Mouse (Mus musculus) G1E (cell line): ENCODE measurements at regions not wholly inside any gene's neighbourhood (a gene's known extent, or its start where the extent isn't known, plus 50 kb on each side); places are given as distances from the start of the nearest gene placed in this dataset.

Experiments
- ATAC-seq: 2 replicates; pipeline ENCODE4 v1.8.0; 2016; ENCODE audit warnings: mild to moderate bottlenecking; ENCODE audit not compliant: insufficient number of reproducible peaks, poor library complexity, low FRiP score, severe bottlenecking; ENCODE audit errors: extremely low read depth
- DNase-seq: peaks from one replicate; pipeline ENCODE4 v3.0.0; 2012; ENCODE audit warnings: low spot score
- H3K27me3 ChIP-seq: 2 replicates; pipeline ENCODE4 v1.6.1; 2012; ENCODE audit warnings: mild to moderate bottlenecking, low read length, inconsistent platforms; ENCODE audit not compliant: insufficient read depth
- H3K36me3 ChIP-seq: replicated peaks from 2 replicates; pipeline ENCODE3; 2012; ENCODE audit warnings: mild to moderate bottlenecking, inconsistent platforms
- H3K4me1 ChIP-seq: 2 replicates; pipeline ENCODE4 v1.6.1; 2012; ENCODE audit warnings: low read depth, low read length, inconsistent platforms, mixed read lengths; ENCODE audit not compliant: insufficient read depth
- H3K4me3 ChIP-seq: 2 replicates; pipeline ENCODE4 v1.5.1; 2012; ENCODE audit warnings: low read depth, mild to moderate bottlenecking, inconsistent platforms, low read length, moderate library complexity, mixed read lengths
- H3K9me3 ChIP-seq: replicated peaks from 2 replicates; pipeline ENCODE4 v1.6.1; 2012; ENCODE audit warnings: inconsistent platforms
- CTCF ChIP-seq: IDR thresholded peaks from 2 replicates; pipeline ENCODE4 v1.5.1; 2012; ENCODE audit warnings: low read depth, low read length, inconsistent platforms, mixed read lengths
- GATA1 ChIP-seq: IDR thresholded peaks from 2 replicates; pipeline ENCODE4 v1.6.1; 2012; ENCODE audit warnings: borderline replicate concordance, low read length, inconsistent platforms, mixed read lengths
- GATA2 ChIP-seq: IDR thresholded peaks from 2 replicates; pipeline ENCODE4 v1.6.1; 2012; ENCODE audit warnings: low read depth, low read length, inconsistent platforms, borderline replicate concordance
- POLR2AphosphoS5 ChIP-seq: IDR thresholded peaks from 2 replicates; pipeline ENCODE4 v1.6.1; 2012; ENCODE audit warnings: low read depth, low read length, inconsistent platforms; ENCODE audit not compliant: insufficient replicate concordance
- TAL1 ChIP-seq: conservative IDR thresholded peaks from 2 replicates; pipeline ENCODE4 v1.6.1; 2012; ENCODE audit warnings: low read depth, low read length, inconsistent platforms, mixed read lengths

GRCm38 (mm10) chr6:51044873-51045272 lies 387.6 kb upstream of the Nfe2l3 start:
- Histone ChIP-seq H3K4me1 (no peaks in the 10 kb centered on the region), H3K4me3 (no peak overlapping the region), H3K9me3 (no peaks in the 10 kb centered on the region), H3K36me3 (no peaks in the 10 kb centered on the region), H3K27me3 (peaks cover 5% of the 10 kb centered on the region; the same call in 1 of the 2 replicates)
- no peak for TF ChIP-seq POLR2AphosphoS5
- TF ChIP-seq CTCF, result no peak
- DNase-seq (no peak), ATAC-seq (no peak)

- no peak for TF ChIP-seq TAL1
- TF ChIP-seq POLR2AphosphoS5, result no peak
- no peak for TF ChIP-seq CTCF
- no peak for TF ChIP-seq GATA2
- TF ChIP-seq GATA1, result no peak
- H3K9me3 ChIP-seq, result no peaks in the 10 kb centered on the region
- no peaks in the 10 kb centered on the region for H3K36me3 ChIP-seq
- DNase-seq (no peak), ATAC-seq (no peak)
- no peaks in the 10 kb centered on the region for H3K4me1 ChIP-seq
- peaks cover 9% of the 10 kb centered on the region; the same call in 1 of the 2 replicates for H3K27me3 ChIP-seq
- no peak overlapping the region for H3K4me3 ChIP-seq
Observed at GRCm38 (mm10) chr6:51052451-51052921, 380.0 kb upstream of the Nfe2l3 start.

- Histone ChIP-seq H3K9me3 (no peaks in the 10 kb centered on the region), H3K27me3 (peaks cover 5% of the 10 kb centered on the region; the same call in 1 of the 2 replicates), H3K36me3 (no peaks in the 10 kb centered on the region), H3K4me3 (no peak overlapping the region), H3K4me1 (peaks cover 15% of the 10 kb centered on the region; the same call in 1 of the 2 replicates)
- no peak for ATAC-seq
- no peak for TF ChIP-seq CTCF
- no peak for TF ChIP-seq POLR2AphosphoS5
- TF ChIP-seq GATA2, result no peak
- TF ChIP-seq TAL1, result no peak
- TF ChIP-seq GATA1, result no peak
- no peak for DNase-seq
Observed at GRCm38 (mm10) chr6:51057229-51057628, 375.2 kb upstream of the Nfe2l3 start.

GRCm38 (mm10) chr6:51059923-51060847 lies 372.3 kb upstream of the Nfe2l3 start:
- TF ChIP-seq GATA1, result no peak
- TF ChIP-seq GATA2, result no peak
- no peak for TF ChIP-seq POLR2AphosphoS5
- TF ChIP-seq CTCF, result no peak
- H3K4me3 ChIP-seq, result no peak overlapping the region
- peaks cover 4% of the 10 kb centered on the region; the same call in 1 of the 2 replicates for H3K27me3 ChIP-seq
- H3K4me1 ChIP-seq, result peaks cover 15% of the 10 kb centered on the region; the same call in 1 of the 2 replicates
- no peaks in the 10 kb centered on the region for H3K9me3 ChIP-seq
- ATAC-seq, result peak; percentile 28; the same call in 1 of the 2 replicates
- no peaks in the 10 kb centered on the region for H3K36me3 ChIP-seq
- DNase-seq, result no peak

GRCm38 (mm10) chr6:51060848-51061535 lies 371.5 kb upstream of the Nfe2l3 start:
- H3K4me1 ChIP-seq, result peaks cover 15% of the 10 kb centered on the region; the same call in 1 of the 2 replicates
- H3K9me3 ChIP-seq, result no peaks in the 10 kb centered on the region
- TF ChIP-seq GATA1, result no peak
- TF ChIP-seq POLR2AphosphoS5, result no peak
- TF ChIP-seq CTCF, result no peak
- H3K4me3 ChIP-seq, result no peak overlapping the region
- H3K27me3 ChIP-seq, result peaks cover 4% of the 10 kb centered on the region; the same call in 1 of the 2 replicates
- no peak for ATAC-seq
- H3K36me3 ChIP-seq, result no peaks in the 10 kb centered on the region
- DNase-seq, result no peak

GRCm38 (mm10) chr6:51065156-51065555 lies 367.3 kb upstream of the Nfe2l3 start:
- H3K27me3 ChIP-seq, result peaks cover 4% of the 10 kb centered on the region; the same call in 1 of the 2 replicates
- ATAC-seq (no peak), DNase-seq (no peak)
- H3K36me3 ChIP-seq, result no peaks in the 10 kb centered on the region
- TF ChIP-seq CTCF (no peak), GATA2 (no peak), GATA1 (no peak), TAL1 (no peak), POLR2AphosphoS5 (no peak)
- peaks cover 7% of the 10 kb centered on the region; the same call in 1 of the 2 replicates for H3K4me1 ChIP-seq
- no peak overlapping the region for H3K4me3 ChIP-seq
- no peaks in the 10 kb centered on the region for H3K9me3 ChIP-seq
